Mouse (Mus musculus) limb, embryonic 14.5 days (tissue): Measurements from ENCODE around the gene Tufm. TPM values are rescaled to one million over a fixed set of nuclear protein-coding genes. Genes with fewer than 3 reads are reported as not detected.

Experiments
- ATAC-seq: fragments of 200-750 bp; cut with Nextera tagmentation; 2 replicates; pipeline ENCODE4 v1.8.0; 2017; ENCODE audit warnings: low read depth, moderate number of reproducible peaks, moderate TSS enrichment; ENCODE audit not compliant: low FRiP score
- DNase-seq: peaks from one replicate; pipeline ENCODE4 v3.0.0-alpha.2; 2015; ENCODE audit warnings: low spot score
- H3K27ac ChIP-seq: fragments of 300-500 bp; sonication (generic); replicated peaks from 2 replicates; pipeline ENCODE4 v1.5.1; 2014; ENCODE audit warnings: low read depth, mild to moderate bottlenecking, low read length, moderate library complexity, mixed read lengths
- H3K27me3 ChIP-seq: fragments of 300-500 bp; sonication (generic); 2 replicates; pipeline ENCODE4 v1.6.1; 2014; ENCODE audit warnings: low read length, mixed read lengths; ENCODE audit not compliant: control insufficient read depth, insufficient read depth
- H3K36me3 ChIP-seq: fragments of 300-500 bp; sonication (generic); 2 replicates; pipeline ENCODE4 v1.6.1; 2014; ENCODE audit warnings: mild to moderate bottlenecking, low read length, moderate library complexity, mixed read lengths; ENCODE audit not compliant: control insufficient read depth, insufficient read depth
- H3K4me1 ChIP-seq: fragments of 300-500 bp; sonication (generic); 2 replicates; pipeline ENCODE4 v1.6.1; 2014; ENCODE audit warnings: antibody characterized with exemption, low read length, mixed read lengths; ENCODE audit not compliant: control insufficient read depth, insufficient read depth
- H3K4me2 ChIP-seq: fragments of 300-500 bp; sonication (generic); replicated peaks from 2 replicates; pipeline ENCODE4 v1.6.1; 2014; ENCODE audit warnings: low read depth, mild to moderate bottlenecking, low read length, moderate library complexity; ENCODE audit not compliant: severe bottlenecking
- H3K4me3 ChIP-seq: fragments of 300-500 bp; sonication (generic); replicated peaks from 2 replicates; pipeline ENCODE4 v1.5.1; 2014; ENCODE audit warnings: low read length
- H3K9ac ChIP-seq: fragments of 300-500 bp; sonication (generic); 2 replicates; pipeline ENCODE4 v1.6.1; 2014; ENCODE audit warnings: mild to moderate bottlenecking, low read depth, low read length, moderate library complexity; ENCODE audit not compliant: severe bottlenecking
- H3K9me3 ChIP-seq: fragments of 300-500 bp; sonication (generic); 2 replicates; pipeline ENCODE4 v1.6.1; 2016; ENCODE audit warnings: low read length; ENCODE audit not compliant: control insufficient read depth
- POLR2A ChIP-seq: fragments of 200-500 bp; IDR thresholded peaks from 2 replicates; pipeline ENCODE4 v1.8.0; 2012; ENCODE audit warnings: inconsistent platforms, mild to moderate bottlenecking, moderate library complexity, borderline replicate concordance; ENCODE audit not compliant: insufficient read depth, insufficient read length; ENCODE audit errors: extremely low read depth
- WGBS: fragments of 180-500 bp; shearing (Covaris S2); extraction: QIAGEN DNeasy Blood & Tissue Kit; methylation state at CpG from one replicate; pipeline ENCODE4 v1.1.7; 2014; 5-methylcytosine and 5-hydroxymethylcytosine counted together
- polyA plus RNA-seq, 2 experiments: library from polyadenylated mRNA; depleted of rRNA in 1 of 2; stranded (reverse) in 1 of 2; unstranded in 1 of 2; fragments of >200 nt; fragmentation: Nextera tagmentation in 1 of 2; extraction: Ambion mirVana in 1 of 2; gene quantifications; 2 replicates each; pipeline versions ENCODE4 v1.2.1 to v1.2.3; 2012 to 2014

The Tufm gene
- polyA plus RNA-seq (2012; rRNA removed) (109 and 111 TPM in 2 replicates), polyA plus RNA-seq (2014; fragmentation: Nextera tagmentation; extraction: Ambion mirVana) (125 TPM in 2 replicates)

DNA sequence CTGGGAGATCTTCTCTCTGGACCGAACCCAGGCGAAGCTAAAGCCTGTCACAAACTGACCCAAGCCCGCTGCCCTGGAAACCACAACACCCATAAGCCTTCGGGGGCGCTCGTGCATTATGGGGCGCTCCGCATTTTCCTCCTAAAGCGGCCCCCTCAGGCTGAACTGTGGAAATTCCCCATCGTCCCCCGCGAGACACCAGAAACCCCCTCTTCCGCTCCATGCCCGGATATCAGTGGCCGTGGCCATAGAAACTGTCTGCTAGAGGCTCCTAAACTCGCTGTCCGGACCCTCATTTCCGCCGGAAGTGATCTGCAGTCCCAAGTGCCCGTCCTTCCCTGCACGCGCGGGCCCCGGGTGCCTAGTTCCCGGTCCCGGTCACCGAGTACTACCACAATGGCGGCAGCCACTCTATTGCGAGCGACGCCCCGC lies at the start of gene Tufm:
TSS of gene Tufm (plus strand) at position 310 of the 432 bp plus-strand sequence.
- under 1% methylated on average over 32 of the region's 32 CpGs for WGBS
- Histone ChIP-seq H3K4me3 (peak within 1 kb of the TSS; percentile 62), H3K27me3 (no peaks in the 10 kb centered on the region), H3K9me3 (no peaks in the 10 kb centered on the region), H3K9ac (peak within 1 kb of the TSS; percentile 66), H3K4me2 (peak within 1 kb of the TSS; percentile 82), H3K27ac (peak within 1 kb of the TSS; percentile 84), H3K36me3 (peaks cover 27% of the 10 kb centered on the region), H3K4me1 (peaks cover 7% of the 10 kb centered on the region; the same call in 1 of the 2 replicates)
- peak; percentile 93 for ATAC-seq
- no peak; the same call in 1 of the 2 replicates for TF ChIP-seq POLR2A
- DNase-seq = peak; percentile 98

DNA sequence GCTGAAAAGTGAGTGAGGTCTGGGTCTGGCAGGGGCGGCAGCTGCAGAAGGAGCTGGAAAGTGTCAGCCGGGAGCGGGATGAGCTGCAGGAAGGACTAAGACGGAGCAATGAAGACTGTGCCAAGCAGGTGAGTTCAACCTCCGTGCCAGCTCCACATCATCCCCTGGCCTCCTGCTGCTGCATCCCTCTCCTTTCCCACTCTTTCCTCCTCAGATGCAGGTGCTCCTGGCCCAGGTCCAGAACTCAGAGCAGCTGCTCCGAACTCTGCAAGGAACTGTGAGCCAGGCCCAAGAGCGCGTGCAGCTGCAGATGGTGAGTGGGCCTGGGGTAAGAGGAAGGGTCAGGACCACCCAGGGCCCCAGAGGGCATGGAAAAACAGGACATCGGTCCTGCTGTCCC lies 47.0 kb upstream of the Tufm start:
- H3K27me3 ChIP-seq = no peaks in the 10 kb centered on the region
- WGBS = 75% methylated on average over 9 of the region's 9 CpGs
- H3K4me3 ChIP-seq = no peak overlapping the region
- no peak overlapping the region for H3K9ac ChIP-seq
- no peak overlapping the region for H3K4me2 ChIP-seq
- peaks cover 50% of the 10 kb centered on the region for H3K36me3 ChIP-seq
- no peak for TF ChIP-seq POLR2A
- no peaks in the 10 kb centered on the region for H3K9me3 ChIP-seq
- no peak overlapping the region for H3K27ac ChIP-seq
- H3K4me1 ChIP-seq = no peaks in the 10 kb centered on the region
- DNase-seq (no peak), ATAC-seq (no peak; the same call in 1 of the 2 replicates)

DNA sequence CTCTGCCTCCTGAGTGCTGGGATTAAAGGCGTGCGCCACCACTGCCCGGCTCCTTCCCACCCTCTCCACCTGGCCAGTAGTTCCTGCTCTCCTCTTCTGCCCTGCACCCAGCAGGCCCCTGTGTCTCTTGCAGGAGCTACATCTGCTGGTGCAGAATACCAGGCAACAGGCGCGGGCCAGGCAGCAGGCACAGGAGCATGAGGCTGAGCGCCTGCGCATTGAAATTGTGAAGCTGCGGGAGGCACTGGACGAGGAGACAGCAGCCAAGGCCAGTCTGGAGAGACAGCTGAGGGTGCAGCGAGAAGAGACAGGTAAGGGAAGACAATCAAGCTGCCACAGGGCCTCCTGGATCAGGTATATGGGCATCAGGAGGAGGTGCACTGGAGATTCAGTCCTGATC lies 43.2 kb upstream of the Tufm start:
- Histone ChIP-seq H3K27ac (no peak overlapping the region), H3K4me1 (no peaks in the 10 kb centered on the region), H3K9me3 (no peaks in the 10 kb centered on the region), H3K4me2 (no peak overlapping the region), H3K4me3 (no peak overlapping the region), H3K9ac (no peak overlapping the region), H3K27me3 (no peaks in the 10 kb centered on the region), H3K36me3 (peaks cover 71% of the 10 kb centered on the region)
- ATAC-seq (no peak), DNase-seq (no peak)
- WGBS = 93% methylated on average over 10 of the region's 10 CpGs
- no peak for TF ChIP-seq POLR2A

DNA sequence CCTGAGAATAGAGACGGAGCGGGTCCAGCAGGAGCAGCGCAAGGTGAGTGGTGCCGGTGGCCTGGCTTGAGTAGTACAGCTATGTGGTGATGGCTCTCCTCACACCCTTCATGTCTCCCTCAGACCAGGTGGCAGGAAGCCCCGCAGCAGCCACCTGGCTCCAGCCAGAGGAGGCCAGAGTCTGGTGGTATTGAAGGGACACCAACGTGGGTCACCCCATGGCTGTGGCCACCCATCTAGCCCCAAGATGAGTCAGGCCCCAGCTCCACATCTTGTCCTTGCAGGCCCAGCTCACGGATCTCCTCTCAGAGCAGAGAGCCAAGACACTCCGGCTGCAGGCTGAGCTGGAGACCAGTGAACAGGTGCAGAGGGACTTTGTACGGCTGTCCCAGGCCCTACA lies 42.6 kb upstream of the Tufm start:
- no peak overlapping the region for H3K4me3 ChIP-seq
- DNase-seq = no peak
- H3K4me2 ChIP-seq = no peak overlapping the region
- no peak overlapping the region for H3K27ac ChIP-seq
- no peaks in the 10 kb centered on the region for H3K4me1 ChIP-seq
- no peak for ATAC-seq
- no peak overlapping the region for H3K9ac ChIP-seq
- WGBS = 91% methylated on average over 9 of the region's 9 CpGs
- no peaks in the 10 kb centered on the region for H3K27me3 ChIP-seq
- H3K9me3 ChIP-seq = no peaks in the 10 kb centered on the region
- peaks cover 69% of the 10 kb centered on the region for H3K36me3 ChIP-seq
- TF ChIP-seq POLR2A = no peak

DNA sequence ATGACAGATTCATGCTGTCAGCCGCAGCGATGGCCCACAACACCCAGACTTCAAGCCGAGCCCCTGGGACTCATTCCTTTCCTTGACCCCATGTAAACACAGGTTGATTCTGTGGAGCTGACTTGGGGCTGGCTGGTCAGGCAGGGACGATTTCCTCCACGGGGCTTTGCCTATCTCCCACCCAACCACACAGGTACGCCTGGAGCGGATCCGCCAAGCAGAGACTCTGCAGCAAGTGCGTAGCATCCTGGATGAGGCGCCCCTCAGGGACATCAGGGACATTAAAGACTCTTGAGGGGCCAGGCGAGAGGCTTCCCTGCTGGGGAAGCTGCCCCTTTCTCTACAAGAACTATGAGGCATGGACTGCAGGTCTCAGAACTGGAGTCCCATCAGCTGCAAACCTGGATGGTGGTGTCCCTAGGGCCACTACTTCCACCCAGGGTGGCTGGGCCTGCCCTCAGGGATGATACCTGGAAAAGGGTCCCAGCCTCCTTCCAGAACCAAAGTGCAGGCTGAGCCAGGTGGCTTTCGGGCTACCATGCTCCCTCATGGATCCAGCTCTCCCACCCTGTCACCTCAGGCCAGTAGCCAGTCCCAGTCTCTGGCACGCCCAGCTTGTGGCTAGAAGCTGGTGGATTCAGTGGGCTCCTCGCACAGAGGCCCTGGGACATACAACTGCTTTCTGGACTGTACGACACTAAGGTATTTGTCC lies 41.9 kb upstream of the Tufm start:
- Histone ChIP-seq H3K4me1 (no peaks in the 10 kb centered on the region), H3K4me2 (no peak overlapping the region), H3K9ac (no peak overlapping the region), H3K27ac (no peak overlapping the region), H3K9me3 (no peaks in the 10 kb centered on the region), H3K36me3 (peaks cover 64% of the 10 kb centered on the region), H3K4me3 (no peak overlapping the region), H3K27me3 (no peaks in the 10 kb centered on the region)
- ATAC-seq = no peak
- WGBS = 93% methylated on average over 15 of the region's 15 CpGs
- no peak for DNase-seq
- TF ChIP-seq POLR2A = no peak

DNA sequence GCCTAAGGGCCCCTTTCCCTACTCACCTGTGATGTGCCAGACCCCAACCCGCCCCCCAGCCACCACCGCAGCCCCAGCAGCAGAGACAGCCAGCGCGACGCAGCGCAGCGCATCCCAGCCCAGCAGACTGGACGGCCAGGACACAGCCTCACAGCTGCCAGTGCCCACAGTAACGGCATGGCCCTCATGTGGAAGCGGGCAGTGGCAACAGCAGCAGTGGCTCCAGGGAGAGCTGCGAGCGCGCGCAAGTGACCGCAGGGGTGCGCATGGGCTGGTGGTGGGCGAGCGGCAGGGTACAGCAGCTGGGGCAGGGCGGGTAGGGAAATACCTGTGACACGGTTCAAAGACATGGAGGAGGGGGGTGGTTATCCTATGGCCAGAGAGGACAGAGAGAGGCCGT lies 40.9 kb upstream of the Tufm start:
- Histone ChIP-seq H3K4me3 (no peak overlapping the region), H3K36me3 (peaks cover 58% of the 10 kb centered on the region), H3K9me3 (no peaks in the 10 kb centered on the region), H3K9ac (no peak overlapping the region), H3K27me3 (no peaks in the 10 kb centered on the region), H3K4me1 (no peaks in the 10 kb centered on the region), H3K27ac (no peak overlapping the region), H3K4me2 (no peak overlapping the region)
- 92% methylated on average over 20 of the region's 21 CpGs for WGBS
- DNase-seq (no peak), ATAC-seq (no peak)
- TF ChIP-seq POLR2A = no peak
